Mouse (Mus musculus) layer of hippocampus, postnatal 10 days (tissue): Measurements from ENCODE around the gene Sgcd. TPM values are rescaled to one million over a fixed set of nuclear protein-coding genes. Genes with fewer than 3 reads are reported as not detected.
"Not testable (repeated sequence)": the region's sequence is repeated elsewhere in the genome, so short reads cannot be mapped to it uniquely, and the experiment has no call there.

ENCODE experiments used
- DNase-seq, 2 experiments: peaks; one replicate each; pipeline ENCODE4 v3.0.0; 2021; ENCODE audit warnings: low spot score in 2 of 2
- total RNA-seq, 2 experiments: library from RNA; stranded (reverse); gene quantifications; 2 replicates each; pipeline ENCODE4 v1.2.3; 2021

Gene Sgcd
- total RNA-seq, 2 experiments from 2014 or later, result 15.8 to 27.8 TPM

GRCm38 (mm10) chr11:47777226-47777915 is 211.4 kb downstream of the Sgcd start:
- no peak for DNase-seq

- no peak for DNase-seq
Measured at GRCm38 (mm10) chr11:47776019-47776418, 212.8 kb downstream of the Sgcd start.

- DNase-seq, result peak; percentile 30 to 41
Measured at GRCm38 (mm10) chr11:47765859-47766258, 222.9 kb downstream of the Sgcd start.

- DNase-seq, result not testable (repeated sequence)
Measured at GRCm38 (mm10) chr11:47763569-47763968, 225.2 kb downstream of the Sgcd start.

DNA sequence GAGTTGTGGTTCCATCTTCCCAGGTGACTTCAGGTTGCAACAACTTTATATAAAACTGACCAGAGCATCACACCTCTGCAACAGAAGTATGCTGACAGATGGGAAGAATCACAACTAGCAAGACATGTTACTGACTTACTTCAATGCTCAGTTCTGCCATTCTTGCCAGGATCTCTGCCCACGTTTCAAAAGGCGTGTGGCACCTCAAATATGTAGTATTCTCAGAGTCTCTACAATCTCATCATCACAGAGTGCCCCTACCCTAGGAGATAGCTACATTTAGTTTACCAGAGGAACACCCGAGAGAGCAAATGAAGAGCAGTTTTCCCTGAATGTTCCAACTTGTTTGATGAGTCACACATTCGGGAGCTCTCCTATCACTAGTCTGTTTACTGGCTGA is 229.8 kb downstream of the Sgcd start:
- no peak for DNase-seq

GRCm38 (mm10) chr11:47742806-47743205 is 246.0 kb downstream of the Sgcd start:
- DNase-seq, result no peak

DNA sequence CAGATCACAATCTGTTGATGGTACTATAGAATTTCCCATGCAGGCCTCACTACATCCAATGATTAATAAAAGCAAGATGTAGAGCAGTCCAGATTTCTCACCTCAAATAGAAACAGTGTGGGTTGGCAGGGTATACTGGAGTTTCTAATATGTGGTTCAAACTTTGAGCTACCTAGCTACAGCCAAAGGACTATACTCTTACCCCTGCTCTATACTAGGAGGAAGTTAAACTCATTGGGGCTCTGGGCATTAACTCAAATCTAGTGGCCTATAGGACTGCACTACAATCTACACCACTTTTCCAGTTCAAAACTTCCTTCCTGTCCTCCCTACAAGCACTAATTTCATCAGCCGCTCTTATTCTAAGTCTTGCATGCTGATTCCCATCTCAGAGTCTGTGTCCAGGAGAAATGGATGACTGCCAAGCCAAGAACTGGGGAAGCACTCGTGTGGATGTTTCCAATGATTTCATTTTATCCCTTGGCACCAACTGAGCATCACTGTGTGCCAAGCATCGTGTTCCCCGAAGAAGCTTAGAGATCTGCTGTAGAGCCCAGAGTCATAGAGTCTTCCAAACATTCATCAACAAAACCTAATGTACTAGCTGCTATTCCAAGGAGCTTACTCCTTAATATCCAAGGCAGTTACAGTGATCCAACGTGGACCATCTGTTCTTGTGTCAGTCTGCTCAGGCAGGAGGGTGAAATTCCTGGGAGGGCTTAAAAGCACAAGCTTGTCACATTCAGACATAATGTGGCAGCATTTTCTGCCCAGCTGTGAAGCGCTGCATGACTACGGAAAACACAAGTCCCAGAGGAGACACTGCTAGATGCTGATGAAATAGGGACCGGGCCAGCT is 283.6 kb downstream of the Sgcd start:
- DNase-seq, result peak; percentile 17 to 31

GRCm38 (mm10) chr11:47695611-47696010 is 293.2 kb downstream of the Sgcd start:
- DNase-seq, result peak in 1 of 2 experiments; percentile 12

GRCm38 (mm10) chr11:47658135-47658534 is 330.6 kb downstream of the Sgcd start:
- peak; percentile 20 to 38 for DNase-seq

DNA sequence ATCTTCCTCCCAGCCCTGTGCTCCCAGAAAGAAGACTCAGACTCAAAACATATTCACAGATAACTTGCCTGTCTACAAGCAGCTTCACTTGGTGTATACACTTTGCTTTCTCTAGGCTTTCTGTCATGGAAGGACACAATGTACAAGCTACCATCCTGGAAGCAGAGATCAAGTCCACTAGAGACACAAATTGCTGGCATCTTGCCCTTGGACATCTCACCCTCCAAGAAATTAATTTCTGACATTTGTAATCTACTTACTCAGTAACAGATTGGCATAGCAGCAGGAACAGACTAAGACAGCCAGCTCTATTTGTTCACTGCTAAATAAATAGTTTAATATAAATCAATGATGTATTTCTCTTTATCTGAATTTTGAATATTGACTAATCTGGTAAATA is 342.9 kb downstream of the Sgcd start:
- no peak for DNase-seq

GRCm38 (mm10) chr11:47641567-47642259 is 347.1 kb downstream of the Sgcd start:
- DNase-seq, result no peak

DNA sequence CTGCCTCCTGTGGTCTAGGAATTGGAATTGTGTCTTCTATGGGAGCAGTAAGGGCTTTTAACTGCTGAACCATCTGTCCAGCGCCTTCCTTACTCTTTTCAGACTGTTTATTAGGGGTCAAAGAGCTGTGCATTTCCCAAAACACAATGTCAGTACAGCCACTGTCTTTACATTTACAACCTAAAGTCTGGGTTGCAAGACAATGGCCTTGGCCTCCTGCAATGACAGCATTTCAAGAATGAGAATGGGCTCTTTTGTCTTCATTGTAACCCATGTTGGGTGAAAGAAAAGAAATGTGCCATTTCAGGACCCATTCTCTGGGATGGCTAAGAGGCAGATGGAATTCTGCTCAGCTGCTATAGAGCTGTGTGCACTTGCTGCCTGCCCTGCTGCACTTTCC is 348.2 kb downstream of the Sgcd start:
- no peak for DNase-seq

- DNase-seq, result no peak
Measured at GRCm38 (mm10) chr11:47630186-47630585, 358.6 kb downstream of the Sgcd start.

DNA sequence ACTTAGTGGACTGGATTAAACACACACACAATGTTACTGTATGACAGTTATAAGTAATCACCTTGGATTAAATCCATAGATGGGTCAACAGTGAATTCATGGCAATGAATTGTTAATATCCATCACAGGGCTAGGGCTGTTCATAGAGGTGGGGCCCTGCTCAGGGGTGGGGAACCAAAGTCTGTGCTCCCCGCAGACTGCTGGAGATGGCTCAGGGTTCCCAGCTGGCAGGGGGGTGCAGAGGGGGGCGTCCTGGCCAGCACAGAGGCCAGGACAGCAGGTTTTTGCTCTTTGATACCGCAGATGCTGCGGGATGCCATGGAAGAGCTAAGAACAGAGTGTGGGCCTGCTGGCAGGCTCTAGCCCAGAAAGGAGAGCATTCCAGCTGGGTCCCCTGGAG is 378.9 kb downstream of the Sgcd start:
- no peak for DNase-seq

- no peak for DNase-seq
Measured at GRCm38 (mm10) chr11:47574635-47575034, 414.1 kb downstream of the Sgcd start.

- DNase-seq, result no peak
Measured at GRCm38 (mm10) chr11:47568488-47568887, 420.3 kb downstream of the Sgcd start.

DNA sequence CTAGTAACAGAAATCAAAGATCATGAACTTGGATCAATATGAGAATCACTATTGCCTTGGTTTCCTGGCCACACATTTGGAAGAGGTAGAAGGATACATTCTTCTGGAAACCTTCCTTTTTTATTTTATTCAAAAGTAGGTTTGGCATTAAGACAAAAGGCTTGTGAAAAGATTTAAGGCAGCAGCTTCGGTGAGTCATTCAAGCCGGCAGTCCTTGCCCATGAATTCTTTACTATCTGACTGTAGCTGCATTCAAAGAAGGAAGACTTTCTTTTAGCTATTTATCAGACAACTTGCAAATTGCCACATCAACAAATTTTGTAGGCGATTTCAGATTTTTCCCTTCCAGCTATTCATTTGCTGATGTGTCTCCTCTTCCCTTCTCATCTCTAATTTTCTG is 422.6 kb downstream of the Sgcd start:
- no peak for DNase-seq

DNA sequence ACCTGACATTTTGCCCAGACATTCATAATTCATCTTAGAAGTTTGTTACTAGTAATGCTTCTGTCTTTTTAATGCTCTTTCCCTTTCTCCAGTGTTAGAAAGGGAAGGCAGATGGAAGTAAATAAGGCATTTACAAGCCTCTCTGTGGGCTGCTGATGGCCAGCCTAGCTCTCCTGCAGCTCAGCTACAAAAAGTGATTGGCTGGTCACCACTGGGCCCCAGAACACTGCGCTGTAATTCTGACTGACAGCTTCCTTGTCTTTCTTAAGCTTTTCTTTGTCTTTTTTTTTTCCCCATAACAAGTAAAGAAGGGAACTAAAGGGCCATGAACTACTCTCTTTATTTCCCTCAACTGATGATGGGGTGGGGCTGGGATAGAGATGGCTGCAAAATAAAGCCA is 463.9 kb downstream of the Sgcd start:
- no peak for DNase-seq

- DNase-seq, result peak in 1 of 2 experiments; percentile 10
Measured at GRCm38 (mm10) chr11:47508047-47508446, 480.7 kb downstream of the Sgcd start.

GRCm38 (mm10) chr11:47503236-47503635 is 485.5 kb downstream of the Sgcd start:
- not testable (repeated sequence) for DNase-seq

GRCm38 (mm10) chr11:47473493-47474230 is 515.1 kb downstream of the Sgcd start:
- peak in 1 of 2 experiments; percentile 6 for DNase-seq
